Mouse (Mus musculus) liver, postnatal 0 days (tissue): ENCODE results near the gene Ndufaf2.

Experiments used
- CTCF ChIP-seq: sonication (generic); IDR thresholded peaks from 2 replicates; pipeline ENCODE4 v1.5.1; 2016; ENCODE audit warnings: antibody characterized with exemption, low read depth
- EP300 ChIP-seq: IDR thresholded peaks from 2 replicates; pipeline ENCODE4 v1.6.1; 2016; ENCODE audit warnings: antibody characterized with exemption, low read depth, mild to moderate bottlenecking

DNA sequence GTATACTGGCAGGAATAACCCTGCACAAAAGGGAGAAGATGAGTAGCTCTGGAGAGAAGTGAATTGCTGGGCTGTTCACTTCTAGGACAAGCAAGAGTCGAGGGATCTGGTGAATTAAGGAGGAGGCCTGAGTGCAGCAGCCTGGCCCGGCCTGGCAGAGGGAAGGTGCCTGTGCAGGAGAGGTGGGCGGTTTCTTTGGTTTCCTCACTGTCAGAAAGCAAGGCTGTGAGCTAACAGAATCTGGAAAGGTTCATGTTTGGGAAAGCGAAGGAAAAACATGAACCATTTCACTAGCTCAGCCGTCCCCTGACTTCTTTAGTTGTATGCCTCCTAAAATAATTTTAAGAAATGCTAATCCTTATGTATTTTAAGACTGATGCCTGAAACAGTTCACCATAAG is 173.8 kb downstream of the Ndufaf2 start:
- no peak for TF ChIP-seq CTCF
- TF ChIP-seq EP300, result no peak
